Mouse (Mus musculus) kidney, adult 2 months (tissue): ENCODE data around the gene Clstn3.

Experiments used
- CTCF ChIP-seq: fragments of 200-500 bp; conservative IDR thresholded peaks from 2 replicates; pipeline ENCODE4 v1.5.1; 2011; ENCODE audit warnings: low read depth, mild to moderate bottlenecking, control low read depth, low read length, moderate library complexity, mixed read lengths; ENCODE audit not compliant: insufficient read depth, insufficient read length
- POLR2A ChIP-seq: fragments of 200-500 bp; IDR thresholded peaks from one replicate; pipeline ENCODE4 v1.6.1; 2011; ENCODE audit warnings: low read depth, low read length, control low read depth

GRCm38 (mm10) chr6:124506991-124507390 lies 42.4 kb upstream of the Clstn3 start:
- no peak for TF ChIP-seq POLR2A
- no peak for TF ChIP-seq CTCF
